Mouse (Mus musculus) megakaryocyte-erythroid progenitor cell, adult 5-6 weeks (primary cell): ENCODE results near the gene Nol10. TPM values are rescaled to one million over a fixed set of nuclear protein-coding genes. Genes with fewer than 3 reads are reported as not detected.

Experiments
- ATAC-seq: replicated peaks from 2 replicates; pipeline ENCODE4 v1.8.0; 2016; ENCODE audit warnings: mild to moderate bottlenecking, inconsistent platforms; ENCODE audit not compliant: severe bottlenecking, poor library complexity, low FRiP score, low TSS enrichment
- total RNA-seq, 2 experiments: library from RNA; stranded (forward) in 1 of 2; stranded (reverse) in 1 of 2; fragments of 200-1000, 215-1000 nt in 1 of 2; fragments of >200 nt in 1 of 2; fragmentation: Nextera tagmentation in 1 of 2; gene quantifications; 2 replicates each; pipeline ENCODE4 v1.2.3; 2014 to 2017

Nol10 gene
- total RNA-seq, 2 experiments from 2014 or later = 22.6 to 45.9 TPM

GRCm38 (mm10) chr12:17358981-17359380 lies 10.7 kb downstream of the Nol10 start:
- ATAC-seq = 0 out of 2 replicates have a peak, but pooled peaks have one; percentile 48

GRCm38 (mm10) chr12:17360104-17360503 lies 11.8 kb downstream of the Nol10 start:
- ATAC-seq = no peak

GRCm38 (mm10) chr12:17360650-17361049 lies 12.4 kb downstream of the Nol10 start:
- ATAC-seq = no peak

- ATAC-seq = no peak
These were observed 14.1 kb downstream of the Nol10 start for GRCm38 (mm10) chr12:17362316-17362715.

- peak; percentile 94 for ATAC-seq
These were observed 18.7 kb downstream of the Nol10 start for GRCm38 (mm10) chr12:17366981-17367380.

- no peak for ATAC-seq
These were observed 20.9 kb downstream of the Nol10 start for GRCm38 (mm10) chr12:17369111-17369510.

- no peak for ATAC-seq
These were observed 21.5 kb downstream of the Nol10 start for GRCm38 (mm10) chr12:17369551-17370325.

- ATAC-seq = no peak
These were observed 23.5 kb downstream of the Nol10 start for GRCm38 (mm10) chr12:17371589-17372235.

- no peak for ATAC-seq
These were observed 24.4 kb downstream of the Nol10 start for GRCm38 (mm10) chr12:17372696-17373095.

GRCm38 (mm10) chr12:17373470-17373975 lies 25.3 kb downstream of the Nol10 start:
- ATAC-seq = no peak

- no peak for ATAC-seq
These were observed 27.0 kb downstream of the Nol10 start for GRCm38 (mm10) chr12:17375243-17375642.

GRCm38 (mm10) chr12:17376521-17376920 lies 28.3 kb downstream of the Nol10 start:
- no peak for ATAC-seq

GRCm38 (mm10) chr12:17380991-17381390 lies 32.7 kb downstream of the Nol10 start:
- ATAC-seq = no peak

GRCm38 (mm10) chr12:17382759-17383158 lies 34.5 kb downstream of the Nol10 start:
- ATAC-seq = no peak

GRCm38 (mm10) chr12:17386896-17387295 lies 38.6 kb downstream of the Nol10 start:
- no peak for ATAC-seq

- ATAC-seq = no peak
These were observed 39.3 kb downstream of the Nol10 start for GRCm38 (mm10) chr12:17387332-17388135.

GRCm38 (mm10) chr12:17388136-17388437 lies 39.8 kb downstream of the Nol10 start:
- ATAC-seq = no peak

- no peak for ATAC-seq
These were observed 41.8 kb downstream of the Nol10 start for GRCm38 (mm10) chr12:17390036-17390435.

GRCm38 (mm10) chr12:17390510-17390909 lies 42.3 kb downstream of the Nol10 start:
- no peak for ATAC-seq

- ATAC-seq = no peak
These were observed 44.9 kb downstream of the Nol10 start for GRCm38 (mm10) chr12:17393148-17393547.
